10 mouse cellular contexts compared by ENCODE assay signal in genomic region chr10:60362310-60362628, GRCm38 (mm10). TPM values are rescaled to one million over a fixed set of nuclear protein-coding genes. Genes with fewer than 3 reads are reported as not detected.
A peak's percentile ranks its signal among the peaks of the same experiment; 100 is the strongest.
DNase-seq lines count a peak whose midpoint lies in the region; ATAC-seq and TF ChIP-seq lines count a peak whose summit lies in the region.
"Had no signal": no experiment of that assay in that cellular context is flagged by ENCODE, and none has a peak within 500 bp of the region (broad histone marks: within the 10 kb centered on the region; RNA-seq: fewer than 3 reads in every experiment).

No protein-coding gene starts in this region.

- H3K9ac ChIP-seq in hindbrain, embryonic 15.5 days = no peak overlapping the region
- H3K9ac ChIP-seq in hindbrain, embryonic 14.5 days = no peak overlapping the region
- H3K9ac ChIP-seq in midbrain, postnatal 0 days (replicated peaks; ENCODE audit: low read length, poor library complexity, severe bottlenecking) = no peak overlapping the region
- H3K9ac ChIP-seq in limb, embryonic 12.5 days (replicated peaks) = no peak overlapping the region
- H3K9ac ChIP-seq: embryonic facial prominence, embryonic 13.5 days; heart, embryonic 13.5 days had no signal

- H3K4me1 ChIP-seq in hindbrain, embryonic 15.5 days (replicated peaks) = peaks cover 22% of the 10 kb centered on the region
- no peaks in the 10 kb centered on the region for H3K4me1 ChIP-seq in hindbrain, embryonic 14.5 days (replicated peaks; ENCODE audit: control insufficient read depth, insufficient read depth, low read length)
- no peaks in the 10 kb centered on the region for H3K4me1 ChIP-seq in midbrain, postnatal 0 days (ENCODE audit: insufficient read depth, low read length)
- H3K4me1 ChIP-seq in midbrain, embryonic 10.5 days = peaks cover 12% of the 10 kb centered on the region; the same call in 1 of the 2 replicates
- H3K4me1 ChIP-seq in limb, embryonic 12.5 days (replicated peaks) = peaks cover 45% of the 10 kb centered on the region

- TF ChIP-seq CTCF in midbrain, postnatal 0 days (IDR thresholded peaks at IDR 0.05) = no peak

- DNase-seq in hindbrain, embryonic 14.5 days (ENCODE audit: low spot score) = no peak
- DNase-seq in midbrain, postnatal 0 days (ENCODE audit: low spot score) = peak; percentile 43
- DNase-seq in midbrain, embryonic 10.5 days (ENCODE audit: low spot score) = no peak
- peak; percentile 60 for DNase-seq in telencephalon, adult 2 months (ENCODE audit: low read depth, low spot score)
- DNase-seq in urinary bladder, postnatal 14 days (ENCODE audit: low spot score) = no peak
- DNase-seq: kidney, postnatal 14 days had no signal

- H3K27ac ChIP-seq in hindbrain, embryonic 15.5 days (replicated peaks) = peak overlapping the region; percentile 31; the same call in 1 of the 2 replicates
- H3K27ac ChIP-seq in hindbrain, embryonic 14.5 days = no peak overlapping the region
- no peak overlapping the region for H3K27ac ChIP-seq in midbrain, postnatal 0 days (ENCODE audit: low read depth, low read length)
- no peak overlapping the region for H3K27ac ChIP-seq in midbrain, embryonic 10.5 days (replicated peaks)
- H3K27ac ChIP-seq in limb, embryonic 12.5 days = peak overlapping the region; percentile 72
- H3K27ac ChIP-seq: embryonic facial prominence, embryonic 13.5 days; heart, embryonic 13.5 days had no signal

- ATAC-seq in hindbrain, embryonic 15.5 days (ENCODE audit: low FRiP score, low read depth) = no peak
- ATAC-seq in hindbrain, embryonic 14.5 days (ENCODE audit: low FRiP score) = no peak
- ATAC-seq in midbrain, postnatal 0 days (ENCODE audit: low FRiP score) = no peak
- no peak for ATAC-seq in limb, embryonic 12.5 days (ENCODE audit: insufficient number of reproducible peaks, insufficient read depth, low FRiP score, low TSS enrichment, low read depth)

- H3K36me3 ChIP-seq in hindbrain, embryonic 15.5 days = no peaks in the 10 kb centered on the region
- no peaks in the 10 kb centered on the region for H3K36me3 ChIP-seq in hindbrain, embryonic 14.5 days (replicated peaks; ENCODE audit: control insufficient read depth, insufficient read depth)
- no peaks in the 10 kb centered on the region for H3K36me3 ChIP-seq in midbrain, postnatal 0 days (ENCODE audit: insufficient read depth, low read length)
- no peaks in the 10 kb centered on the region for H3K36me3 ChIP-seq in midbrain, embryonic 10.5 days
- H3K36me3 ChIP-seq in limb, embryonic 12.5 days = no peaks in the 10 kb centered on the region
- H3K36me3 ChIP-seq: embryonic facial prominence, embryonic 13.5 days; heart, embryonic 13.5 days had no signal

- H3K4me3 ChIP-seq in hindbrain, embryonic 15.5 days = no peak overlapping the region
- H3K4me3 ChIP-seq in hindbrain, embryonic 14.5 days (replicated peaks; ENCODE audit: low read length) = no peak overlapping the region
- H3K4me3 ChIP-seq in midbrain, postnatal 0 days (ENCODE audit: low read depth, low read length) = no peak overlapping the region
- no peak overlapping the region for H3K4me3 ChIP-seq in midbrain, embryonic 10.5 days
- H3K4me3 ChIP-seq in limb, embryonic 12.5 days (replicated peaks) = no peak overlapping the region
- H3K4me3 ChIP-seq: embryonic facial prominence, embryonic 13.5 days; heart, embryonic 13.5 days had no signal

- H3K27me3 ChIP-seq in hindbrain, embryonic 15.5 days = no peaks in the 10 kb centered on the region
- H3K27me3 ChIP-seq in hindbrain, embryonic 14.5 days (ENCODE audit: control insufficient read depth, insufficient read depth, low read length) = no peaks in the 10 kb centered on the region
- H3K27me3 ChIP-seq in midbrain, postnatal 0 days (ENCODE audit: insufficient read depth, low read length) = no peaks in the 10 kb centered on the region
- no peaks in the 10 kb centered on the region for H3K27me3 ChIP-seq in midbrain, embryonic 10.5 days (ENCODE audit: low read depth, poor library complexity, severe bottlenecking)
- H3K27me3 ChIP-seq in limb, embryonic 12.5 days = no peaks in the 10 kb centered on the region
- H3K27me3 ChIP-seq: embryonic facial prominence, embryonic 13.5 days; heart, embryonic 13.5 days had no signal

- WGBS in hindbrain, embryonic 15.5 days = 58% methylated on average over 2 of the region's 2 CpGs
- WGBS in hindbrain, embryonic 14.5 days = 52% methylated on average over 2 of the region's 2 CpGs
- 60% methylated on average over 2 of the region's 2 CpGs for WGBS in midbrain, postnatal 0 days
- 79% methylated on average over 2 of the region's 2 CpGs for WGBS in midbrain, embryonic 10.5 days
- 31% methylated on average over 2 of the region's 2 CpGs for WGBS in limb, embryonic 12.5 days

- no peaks in the 10 kb centered on the region for H3K9me3 ChIP-seq in hindbrain, embryonic 15.5 days
- no peaks in the 10 kb centered on the region for H3K9me3 ChIP-seq in hindbrain, embryonic 14.5 days (ENCODE audit: control insufficient read depth, low read length)
- no peaks in the 10 kb centered on the region for H3K9me3 ChIP-seq in midbrain, postnatal 0 days (ENCODE audit: low read length)
- H3K9me3 ChIP-seq in midbrain, embryonic 10.5 days (replicated peaks) = no peaks in the 10 kb centered on the region
- no peaks in the 10 kb centered on the region for H3K9me3 ChIP-seq in limb, embryonic 12.5 days
- H3K9me3 ChIP-seq: embryonic facial prominence, embryonic 13.5 days; heart, embryonic 13.5 days had no signal

- H3K4me2 ChIP-seq in hindbrain, embryonic 15.5 days = no peak overlapping the region
- H3K4me2 ChIP-seq in hindbrain, embryonic 14.5 days (replicated peaks) = no peak overlapping the region
- H3K4me2 ChIP-seq in midbrain, postnatal 0 days (ENCODE audit: low read depth, low read length, poor library complexity, severe bottlenecking) = no peak overlapping the region
- no peak overlapping the region for H3K4me2 ChIP-seq in limb, embryonic 12.5 days
- H3K4me2 ChIP-seq: embryonic facial prominence, embryonic 13.5 days; heart, embryonic 13.5 days had no signal

RNA-seq across cellular contexts. Expression of gene Vsir, which starts 15.6 kb away (rescaled TPM):
- polyA plus RNA-seq in hindbrain, embryonic 15.5 days (2015; fragmentation: Nextera tagmentation; extraction: Ambion mirVana) = 2.5 and 3.2 TPM in 2 replicates
- 2.5 and 2.7 TPM in 2 replicates for polyA plus RNA-seq in hindbrain, embryonic 14.5 days (2014; fragmentation: Nextera tagmentation; extraction: Ambion mirVana)
- 5.9 and 15.8 TPM in 2 replicates for total RNA-seq in midbrain, postnatal 0 days (2014; rRNA removed)
- polyA plus RNA-seq in midbrain, postnatal 0 days (2015; fragmentation: Nextera tagmentation; extraction: Ambion mirVana) = 3.4 and 3.7 TPM in 2 replicates
- polyA plus RNA-seq in midbrain, embryonic 10.5 days (2016; fragmentation: Nextera tagmentation; extraction: Ambion mirVana) = 1.9 and 2.3 TPM in 2 replicates
- polyA plus RNA-seq in limb, embryonic 12.5 days (2016; fragmentation: Nextera tagmentation; extraction: Ambion mirVana) = 1.7 and 1.8 TPM in 2 replicates

RNA-seq across cellular contexts. Expression of gene Gm17455, which starts 37.3 kb away (rescaled TPM):
- polyA plus RNA-seq in hindbrain, embryonic 15.5 days (2015; fragmentation: Nextera tagmentation; extraction: Ambion mirVana) = 11.7 and 16.8 TPM in 2 replicates
- polyA plus RNA-seq in hindbrain, embryonic 14.5 days (2014; fragmentation: Nextera tagmentation; extraction: Ambion mirVana) = 9.7 and 18.2 TPM in 2 replicates
- total RNA-seq in midbrain, postnatal 0 days (2014; rRNA removed) = 0.93 and 1.9 TPM in 2 replicates
- polyA plus RNA-seq in midbrain, postnatal 0 days (2015; fragmentation: Nextera tagmentation; extraction: Ambion mirVana) = 6.9 and 12.5 TPM in 2 replicates
- 3.7 and 5.5 TPM in 2 replicates for polyA plus RNA-seq in midbrain, embryonic 10.5 days (2016; fragmentation: Nextera tagmentation; extraction: Ambion mirVana)
- polyA plus RNA-seq in limb, embryonic 12.5 days (2016; fragmentation: Nextera tagmentation; extraction: Ambion mirVana) = 1.6 and 1.8 TPM in 2 replicates

Comparison
In these comparisons a context has a peak if more than half of its experiments do, and no peak if none do; other contexts are left out.
1. H3K27ac ChIP-seq: peak in hindbrain, embryonic 15.5 days (single experiment) and limb, embryonic 12.5 days (single experiment); none in hindbrain, embryonic 14.5 days (single experiment), midbrain, postnatal 0 days (single experiment) and midbrain, embryonic 10.5 days (single experiment).
2. DNase-seq: peak in midbrain, postnatal 0 days (single experiment) and telencephalon, adult 2 months (single experiment); none in hindbrain, embryonic 14.5 days (single experiment), midbrain, embryonic 10.5 days (single experiment) and urinary bladder, postnatal 14 days (single experiment).